Mouse (Mus musculus) B cell, adult 2 months (primary cell): ENCODE measurements at regions not wholly inside any gene's neighbourhood (a gene's known extent, or its start where the extent isn't known, plus 50 kb on each side); places are given as distances from the start of the nearest gene placed in this dataset.
A peak's percentile ranks its signal among the peaks of the same experiment; 100 is the strongest.
"Not testable (repeated sequence)": the region's sequence is repeated elsewhere in the genome, so short reads cannot be mapped to it uniquely, and the experiment has no call there.

Experiments
- DNase-seq, 2 experiments: peaks; one replicate each; pipeline ENCODE4 v3.0.0; 2022

GRCm38 (mm10) chr6:69136628-69137027, 1601.0 kb upstream of the Tacstd2 start:
- DNase-seq: peak; percentile 25 to 33

DNA sequence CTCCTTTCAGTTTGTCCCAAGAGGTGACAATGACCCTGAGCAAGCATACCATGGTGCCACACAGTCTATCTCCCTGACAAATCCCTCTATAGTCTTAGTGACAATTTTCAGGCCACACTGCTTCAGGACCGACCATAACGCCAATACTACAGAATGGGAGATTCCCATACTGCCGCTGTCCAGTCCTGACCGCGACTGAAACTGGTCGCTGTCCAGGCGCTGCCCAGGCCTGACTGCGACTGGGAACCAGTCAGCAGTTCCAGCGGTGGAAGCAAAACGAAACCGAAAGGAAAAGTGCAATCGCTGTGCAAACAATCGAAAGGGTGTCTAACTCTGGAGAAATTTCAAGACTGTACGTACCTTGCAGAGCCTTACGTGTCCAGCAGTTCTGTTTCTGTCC, 1590.1 kb upstream of the Tacstd2 start:
- DNase-seq: not testable (repeated sequence)

- DNase-seq: peak; percentile 17 to 37
Measured at GRCm38 (mm10) chr6:69124832-69125231, 1589.2 kb upstream of the Tacstd2 start.

- peak in 1 of 2 experiments; percentile 3 for DNase-seq
Measured at GRCm38 (mm10) chr6:69113333-69113732, 1577.7 kb upstream of the Tacstd2 start.

GRCm38 (mm10) chr6:69063940-69064339, 1528.3 kb upstream of the Tacstd2 start:
- no peak for DNase-seq

- DNase-seq: peak; percentile 3 to 4
Measured at GRCm38 (mm10) chr6:69045375-69045774, 1509.8 kb upstream of the Tacstd2 start.
